Mouse (Mus musculus) heart, embryonic 14.5 days (tissue): ENCODE results near the gene 4930432M17Rik. TPM values are rescaled to one million over a fixed set of nuclear protein-coding genes. Genes with fewer than 3 reads are reported as not detected.

Experiments used
- ATAC-seq: fragments of 200-750 bp; cut with Nextera tagmentation; 2 replicates; pipeline ENCODE4 v1.8.0; 2017; ENCODE audit warnings: low read depth, moderate TSS enrichment; ENCODE audit not compliant: insufficient number of reproducible peaks, insufficient read depth, low FRiP score
- H3K27ac ChIP-seq, 2 experiments: fragments of 200-500 bp in 1 of 2; fragments of 300-500 bp in 1 of 2; sonication (generic) in 1 of 2; replicated peaks in 1 of 2; 2 replicates each; pipeline ENCODE4 v1.5.1; 2012 to 2014; ENCODE audit warnings: low read depth in 2 of 2, low read length in 2 of 2, control low read depth in 1 of 2, mild to moderate bottlenecking in 1 of 2, mixed read lengths in 1 of 2; ENCODE audit not compliant: control insufficient read depth in 1 of 2, insufficient read depth in 1 of 2
- H3K27me3 ChIP-seq: fragments of 300-500 bp; sonication (generic); 2 replicates; pipeline ENCODE4 v1.6.1; 2014; ENCODE audit warnings: mild to moderate bottlenecking, low read length, control low read depth; ENCODE audit not compliant: control insufficient read depth, insufficient read depth
- H3K36me3 ChIP-seq: fragments of 300-500 bp; sonication (generic); 2 replicates; pipeline ENCODE4 v1.6.1; 2014; ENCODE audit warnings: mild to moderate bottlenecking, control low read depth, low read length, mixed read lengths; ENCODE audit not compliant: control insufficient read depth, insufficient read depth
- H3K4me1 ChIP-seq, 2 experiments: fragments of 200-500 bp in 1 of 2; fragments of 300-500 bp in 1 of 2; sonication (generic) in 1 of 2; 2 replicates each; pipeline ENCODE4 v1.6.1; 2012 to 2014; ENCODE audit warnings: low read length in 2 of 2, control low read depth in 1 of 2, mixed read lengths in 1 of 2; ENCODE audit not compliant: control insufficient read depth in 2 of 2, insufficient read depth in 2 of 2
- H3K4me2 ChIP-seq: fragments of 300-500 bp; sonication (generic); 2 replicates; pipeline ENCODE4 v1.6.1; 2014; ENCODE audit warnings: mild to moderate bottlenecking, low read length
- H3K4me3 ChIP-seq, 2 experiments: fragments of 200-500 bp in 1 of 2; fragments of 300-500 bp in 1 of 2; sonication (generic) in 1 of 2; 2 replicates each; pipeline ENCODE4 v1.5.1; 2012 to 2014; ENCODE audit warnings: low read length in 2 of 2, mild to moderate bottlenecking in 2 of 2, control low read depth in 1 of 2, low read depth in 1 of 2, moderate library complexity in 1 of 2; ENCODE audit not compliant: control insufficient read depth in 1 of 2, insufficient read depth in 1 of 2
- H3K9ac ChIP-seq: fragments of 300-500 bp; sonication (generic); 2 replicates; pipeline ENCODE4 v1.6.1; 2014; ENCODE audit warnings: mild to moderate bottlenecking, low read length
- H3K9me3 ChIP-seq: fragments of 300-500 bp; sonication (generic); 2 replicates; pipeline ENCODE4 v1.6.1; 2016; ENCODE audit warnings: low read length, control low read depth; ENCODE audit not compliant: control insufficient read depth
- WGBS: fragments of 180-500 bp; shearing (Covaris S2); extraction: QIAGEN DNeasy Blood & Tissue Kit; methylation state at CpG from one replicate; pipeline ENCODE4 v1.1.7; 2014; 5-methylcytosine and 5-hydroxymethylcytosine counted together
- polyA plus RNA-seq: library from polyadenylated mRNA; unstranded; fragments of >200 nt; fragmentation: Nextera tagmentation; extraction: Ambion mirVana; gene quantifications from 2 replicates; pipeline ENCODE4 v1.2.1, GENCODE M21; 2014

Gene 4930432M17Rik
- polyA plus RNA-seq, 1 experiment from 2014 or later = not detected

GRCm38 (mm10) chr3:121715741-121716459 is 45.3 kb downstream of the 4930432M17Rik start:
- Histone ChIP-seq H3K27me3 (no peaks in the 10 kb centered on the region), H3K4me3 (no peak overlapping the region), H3K4me1 (peaks cover 17 to 24% of the 10 kb centered on the region in 2 experiments), H3K36me3 (no peaks in the 10 kb centered on the region), H3K9me3 (no peaks in the 10 kb centered on the region), H3K9ac (no peak overlapping the region), H3K4me2 (no peak overlapping the region), H3K27ac (no peak overlapping the region)
- 52% methylated on average over 6 of the region's 6 CpGs for WGBS
- no peak for ATAC-seq

GRCm38 (mm10) chr3:121716480-121716879 is 45.9 kb downstream of the 4930432M17Rik start:
- Histone ChIP-seq H3K4me1 (peaks cover 15 to 18% of the 10 kb centered on the region in 2 experiments), H3K4me2 (no peak overlapping the region), H3K27me3 (no peaks in the 10 kb centered on the region), H3K4me3 (no peak overlapping the region), H3K27ac (no peak overlapping the region), H3K36me3 (no peaks in the 10 kb centered on the region), H3K9ac (no peak overlapping the region), H3K9me3 (no peaks in the 10 kb centered on the region)
- ATAC-seq = no peak
- WGBS = 78% methylated on average over 5 of the region's 5 CpGs

- no peak for ATAC-seq
Measured at GRCm38 (mm10) chr3:121718679-121719078, 48.1 kb downstream of the 4930432M17Rik start.

GRCm38 (mm10) chr3:121719701-121720100 is 49.1 kb downstream of the 4930432M17Rik start:
- Histone ChIP-seq H3K36me3 (no peaks in the 10 kb centered on the region), H3K4me3 (no peak overlapping the region), H3K27ac (no peak overlapping the region), H3K27me3 (no peaks in the 10 kb centered on the region), H3K4me2 (no peak overlapping the region), H3K4me1 (peaks cover 9 to 18% of the 10 kb centered on the region in 2 experiments; a peak in 3 of 4 replicates), H3K9me3 (no peaks in the 10 kb centered on the region), H3K9ac (no peak overlapping the region)
- 81% methylated on average over 3 of the region's 3 CpGs for WGBS
- no peak for ATAC-seq

More at GRCm38 (mm10) chr3:121718679-121719078, 48.1 kb downstream of the 4930432M17Rik start:
- Histone ChIP-seq H3K4me3 (no peak overlapping the region), H3K9me3 (no peaks in the 10 kb centered on the region), H3K4me2 (no peak overlapping the region), H3K4me1 (peaks cover 10 to 11% of the 10 kb centered on the region in 2 experiments), H3K36me3 (no peaks in the 10 kb centered on the region), H3K27me3 (no peaks in the 10 kb centered on the region), H3K9ac (no peak overlapping the region), H3K27ac (no peak overlapping the region)
- WGBS = 63% methylated on average over 8 of the region's 8 CpGs

GRCm38 (mm10) chr3:121720801-121721690 is 50.5 kb downstream of the 4930432M17Rik start:
- H3K4me3 ChIP-seq = no peak overlapping the region
- peak overlapping the region; percentile 34; the same call in 1 of the 2 replicates for H3K4me2 ChIP-seq
- H3K36me3 ChIP-seq = no peaks in the 10 kb centered on the region
- WGBS = 46% methylated on average over 14 of the region's 14 CpGs
- no peak overlapping the region for H3K9ac ChIP-seq
- peaks cover 4 to 14% of the 10 kb centered on the region in 2 experiments; a peak in 3 of 4 replicates for H3K4me1 ChIP-seq
- no peak for ATAC-seq
- H3K27me3 ChIP-seq = no peaks in the 10 kb centered on the region
- no peaks in the 10 kb centered on the region for H3K9me3 ChIP-seq
- H3K27ac ChIP-seq = no peak overlapping the region

GRCm38 (mm10) chr3:121721691-121722070 is 51.1 kb downstream of the 4930432M17Rik start:
- Histone ChIP-seq H3K4me1 (peaks cover 4 to 14% of the 10 kb centered on the region in 2 experiments; a peak in 3 of 4 replicates), H3K27me3 (no peaks in the 10 kb centered on the region), H3K4me3 (no peak overlapping the region), H3K4me2 (peak overlapping the region; percentile 34; the same call in 1 of the 2 replicates), H3K36me3 (no peaks in the 10 kb centered on the region), H3K27ac (no peak overlapping the region), H3K9ac (no peak overlapping the region), H3K9me3 (no peaks in the 10 kb centered on the region)
- ATAC-seq = no peak
- 70% methylated on average over 7 of the region's 7 CpGs for WGBS

GRCm38 (mm10) chr3:121722971-121723844 is 52.6 kb downstream of the 4930432M17Rik start, which contains the start of gene F3:
Gene F3 (plus strand): TSS chr3:121723537.
- Histone ChIP-seq H3K4me3 (peak within 1 kb of the TSS; percentile 69 to 88), H3K27me3 (no peaks in the 10 kb centered on the region), H3K36me3 (no peaks in the 10 kb centered on the region), H3K9ac (peak within 1 kb of the TSS; percentile 80), H3K27ac (peak within 1 kb of the TSS; percentile 55 to 67), H3K4me1 (peaks cover 4 to 14% of the 10 kb centered on the region in 2 experiments; a peak in 3 of 4 replicates), H3K9me3 (no peaks in the 10 kb centered on the region), H3K4me2 (peak within 1 kb of the TSS; percentile 95)
- under 1% methylated on average over 72 of the region's 73 CpGs for WGBS
- peak; percentile 80 for ATAC-seq
